Mouse (Mus musculus) limb, embryonic 13.5 days (tissue): ENCODE measurements around the gene 2810006K23Rik. TPM values are rescaled to one million over a fixed set of nuclear protein-coding genes. Genes with fewer than 3 reads are reported as not detected.
A peak's percentile ranks its signal among the peaks of the same experiment; 100 is the strongest.
"Not testable (repeated sequence)": the region's sequence is repeated elsewhere in the genome, so short reads cannot be mapped to it uniquely, and the experiment has no call there.

Source experiments
- ATAC-seq: fragments of 200-750 bp; cut with Nextera tagmentation; 2 replicates; pipeline ENCODE4 v1.8.0; 2017; ENCODE audit warnings: low read depth, moderate number of reproducible peaks, moderate TSS enrichment; ENCODE audit not compliant: low FRiP score
- H3K27ac ChIP-seq: fragments of 300-500 bp; sonication (generic); 2 replicates; pipeline ENCODE4 v1.5.1; 2015; ENCODE audit warnings: inconsistent platforms, mild to moderate bottlenecking, moderate library complexity
- H3K27me3 ChIP-seq: fragments of 300-500 bp; sonication (generic); 2 replicates; pipeline ENCODE4 v1.6.1; 2015; ENCODE audit warnings: mild to moderate bottlenecking, inconsistent platforms
- H3K36me3 ChIP-seq: fragments of 300-500 bp; sonication (generic); 2 replicates; pipeline ENCODE4 v1.6.1; 2015; ENCODE audit warnings: inconsistent platforms, mild to moderate bottlenecking, moderate library complexity
- H3K4me1 ChIP-seq: fragments of 300-500 bp; sonication (generic); 2 replicates; pipeline ENCODE4 v1.6.1; 2015; ENCODE audit warnings: inconsistent platforms
- H3K4me2 ChIP-seq: fragments of 300-500 bp; sonication (generic); replicated peaks from 2 replicates; pipeline ENCODE4 v1.6.1; 2015; ENCODE audit warnings: inconsistent platforms, mild to moderate bottlenecking, moderate library complexity
- H3K4me3 ChIP-seq: fragments of 300-500 bp; sonication (generic); 2 replicates; pipeline ENCODE4 v1.5.1; 2015; ENCODE audit warnings: moderate library complexity, mild to moderate bottlenecking, inconsistent platforms
- H3K9ac ChIP-seq: fragments of 300-500 bp; sonication (generic); 2 replicates; pipeline ENCODE4 v1.6.1; 2015; ENCODE audit warnings: mild to moderate bottlenecking, inconsistent platforms
- H3K9me3 ChIP-seq: fragments of 300-500 bp; sonication (generic); 2 replicates; pipeline ENCODE4 v1.6.1; 2016; ENCODE audit warnings: inconsistent platforms
- WGBS: fragments of 180-500 bp; shearing (Covaris S2); methylation state at CpG from one replicate; pipeline ENCODE4 v1.1.7; 2015; 5-methylcytosine and 5-hydroxymethylcytosine counted together
- polyA plus RNA-seq: library from polyadenylated mRNA; unstranded; fragments of >200 nt; fragmentation: Nextera tagmentation; extraction: Ambion mirVana; gene quantifications from 2 replicates; pipeline ENCODE4 v1.2.1, GENCODE M21; 2015

Gene 2810006K23Rik
- 16.2 and 16.3 TPM in 2 replicates for polyA plus RNA-seq

DNA sequence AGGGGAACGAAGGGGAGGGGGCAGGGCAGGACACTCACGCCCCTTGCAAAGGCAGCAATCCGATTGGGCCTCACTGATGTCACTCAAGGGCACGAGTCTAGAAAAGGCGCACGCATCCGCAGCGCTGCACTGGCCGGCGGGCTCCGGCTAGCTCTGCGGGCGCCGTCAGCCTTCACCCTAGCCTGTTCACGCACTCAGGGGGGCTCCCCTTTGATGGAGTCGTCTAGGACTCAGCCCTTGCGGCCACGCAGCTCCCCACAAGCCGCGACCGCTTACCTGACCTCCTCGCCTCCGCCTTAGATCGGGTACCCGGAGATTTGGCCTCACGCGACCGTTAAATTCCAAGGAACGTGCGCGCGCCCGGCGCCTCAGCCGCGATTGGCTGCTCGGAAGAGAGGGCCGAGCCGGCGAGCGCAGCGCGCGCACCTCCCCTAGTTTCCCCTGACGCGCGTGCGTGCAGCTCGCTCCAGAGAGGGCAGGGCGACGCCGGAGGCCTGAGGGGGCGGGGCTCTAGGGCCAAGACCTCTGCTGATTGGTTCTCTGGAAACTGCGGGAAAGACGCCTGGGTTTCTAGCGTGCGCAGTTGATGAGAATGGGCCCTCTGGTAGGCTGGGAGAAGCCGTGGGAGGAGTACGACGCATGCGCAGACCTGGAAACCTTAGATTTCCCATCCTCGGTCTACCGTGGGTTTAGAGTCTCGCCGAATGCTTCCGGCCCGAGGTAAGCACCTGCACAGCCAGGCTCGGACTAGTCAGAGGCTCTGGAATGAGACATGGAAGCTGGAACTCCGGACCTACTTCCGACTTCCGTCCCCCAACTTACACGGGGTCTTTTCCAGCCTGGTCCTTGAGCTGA, at the start of gene 2810006K23Rik, which contains the start of gene Mphosph9:
TSS of gene 2810006K23Rik (plus strand) at position 580 of the 855 bp plus-strand sequence.
TSS of gene Mphosph9 (minus strand) at position 463 of the 855 bp plus-strand sequence.
- H3K27ac ChIP-seq: peak within 1 kb of the TSS; percentile 95
- H3K9me3 ChIP-seq: no peaks in the 10 kb centered on the region
- ATAC-seq: peak; percentile 98
- H3K4me3 ChIP-seq: peak within 1 kb of the TSS; percentile 69
- peak within 1 kb of the TSS; percentile 90 for H3K4me2 ChIP-seq
- peaks cover 15% of the 10 kb centered on the region for H3K36me3 ChIP-seq
- no peaks in the 10 kb centered on the region for H3K27me3 ChIP-seq
- peaks cover 14% of the 10 kb centered on the region for H3K4me1 ChIP-seq
- peak within 1 kb of the TSS; percentile 81 for H3K9ac ChIP-seq
- WGBS: under 1% methylated on average over 72 of the region's 72 CpGs

DNA sequence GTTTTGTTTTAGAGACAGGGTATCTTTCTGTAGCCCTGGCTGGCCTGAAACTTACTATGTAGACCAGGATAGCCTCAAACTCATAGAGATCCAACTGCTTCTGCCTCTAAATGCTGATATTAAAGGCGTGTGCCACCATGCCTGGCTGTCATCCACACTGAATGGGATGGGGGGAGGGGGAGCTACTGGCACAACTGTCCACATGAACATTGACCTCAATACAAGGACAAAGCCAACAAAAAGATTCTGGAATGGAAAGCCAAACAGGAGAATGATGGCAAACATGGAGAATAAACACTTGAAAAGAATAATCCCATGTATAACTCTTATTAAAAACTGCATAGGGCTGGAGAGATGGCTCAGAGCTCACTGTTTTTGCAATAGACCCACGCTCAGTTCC, 45.0 kb upstream of the 2810006K23Rik start:
- H3K4me1 ChIP-seq: no peaks in the 10 kb centered on the region
- peaks cover 84% of the 10 kb centered on the region for H3K36me3 ChIP-seq
- no peak overlapping the region for H3K9ac ChIP-seq
- WGBS: 78% methylated on average over 2 of the region's 2 CpGs
- H3K27ac ChIP-seq: no peak overlapping the region
- H3K4me2 ChIP-seq: no peak overlapping the region
- H3K4me3 ChIP-seq: no peak overlapping the region
- no peak for ATAC-seq
- no peaks in the 10 kb centered on the region for H3K27me3 ChIP-seq
- peaks cover 2% of the 10 kb centered on the region; the same call in 1 of the 2 replicates for H3K9me3 ChIP-seq

DNA sequence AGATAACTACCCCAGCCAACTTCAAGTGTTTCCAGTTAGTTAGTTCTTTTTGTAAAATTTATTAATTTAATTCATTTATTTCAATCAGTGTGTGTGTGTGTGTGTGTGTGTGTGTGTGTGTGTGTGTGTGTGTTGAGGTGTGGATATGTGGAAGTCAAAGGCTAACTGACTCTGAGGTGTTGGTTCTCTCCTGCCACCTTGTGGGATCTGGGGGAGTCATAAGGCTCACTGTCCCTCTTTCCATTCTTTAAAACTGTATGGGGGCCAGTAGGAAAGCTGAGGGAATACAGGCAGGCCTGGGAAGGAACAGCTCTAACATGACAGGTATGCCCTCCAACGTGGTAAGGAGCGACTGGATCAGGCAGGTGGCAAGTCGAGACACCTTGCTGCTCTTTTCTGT, 43.6 kb upstream of the 2810006K23Rik start:
- Histone ChIP-seq H3K27me3 (no peaks in the 10 kb centered on the region), H3K4me3 (no peak overlapping the region), H3K4me1 (no peaks in the 10 kb centered on the region), H3K36me3 (peaks cover 84% of the 10 kb centered on the region), H3K9ac (no peak overlapping the region), H3K27ac (no peak overlapping the region), H3K9me3 (peaks cover 4% of the 10 kb centered on the region; the same call in 1 of the 2 replicates), H3K4me2 (no peak overlapping the region)
- ATAC-seq: no peak
- WGBS: 63% methylated on average over 3 of the region's 3 CpGs

DNA sequence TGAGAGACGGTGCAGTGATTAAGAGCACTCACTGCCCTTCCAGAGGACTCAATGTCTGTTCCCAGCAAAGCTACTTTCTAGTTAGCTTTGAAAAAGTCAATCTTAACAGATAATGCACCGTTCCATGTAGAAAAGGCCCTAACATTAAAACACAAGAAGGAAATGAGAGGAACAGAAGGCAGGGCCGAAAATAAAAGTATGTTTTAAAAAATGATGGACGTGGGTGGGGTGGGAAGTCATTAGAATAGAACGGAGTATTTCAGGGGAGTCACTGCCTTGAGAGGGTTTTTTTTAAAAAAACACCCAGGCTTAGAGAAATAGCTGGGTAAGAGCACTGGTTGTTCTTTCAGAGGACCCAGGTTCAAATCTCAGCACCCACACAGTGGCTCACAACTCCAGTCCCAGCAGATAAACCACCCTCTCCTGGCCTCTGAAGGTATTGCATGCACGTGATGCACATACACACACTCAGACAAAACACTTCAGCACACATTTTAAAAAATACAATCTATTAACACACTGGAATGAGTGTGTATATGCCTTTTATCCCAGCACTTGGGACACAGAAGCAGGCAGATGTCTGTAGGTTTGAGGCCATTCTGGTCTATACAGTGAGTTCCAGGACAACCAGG, 40.2 kb upstream of the 2810006K23Rik start:
- Histone ChIP-seq H3K4me2 (no peak overlapping the region), H3K9ac (no peak overlapping the region), H3K36me3 (peaks cover 83% of the 10 kb centered on the region), H3K4me1 (no peaks in the 10 kb centered on the region), H3K4me3 (no peak overlapping the region), H3K9me3 (peaks cover 4% of the 10 kb centered on the region; the same call in 1 of the 2 replicates), H3K27ac (no peak overlapping the region), H3K27me3 (no peaks in the 10 kb centered on the region)
- ATAC-seq: no peak
- 94% methylated on average over 6 of the region's 6 CpGs for WGBS

DNA sequence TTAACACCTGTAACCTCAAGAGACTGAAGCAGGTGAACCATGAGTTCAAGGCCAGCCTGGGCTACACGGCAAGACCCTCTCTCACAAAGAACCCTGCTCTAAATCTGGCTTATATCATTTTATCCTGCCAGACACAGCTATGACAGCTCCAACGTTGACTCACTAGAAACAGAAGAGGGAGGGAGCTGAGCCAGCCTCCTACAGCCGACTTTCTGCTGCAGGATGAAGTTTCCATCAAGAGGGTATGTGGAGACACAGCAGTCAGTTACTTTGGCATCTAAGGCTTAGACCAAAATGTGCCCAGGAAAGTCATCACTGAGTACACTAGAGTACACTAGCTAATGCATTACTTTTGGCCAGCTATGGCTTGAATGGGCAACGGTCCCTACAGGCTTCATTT, 37.7 kb upstream of the 2810006K23Rik start:
- Histone ChIP-seq H3K4me2 (no peak overlapping the region), H3K27me3 (no peaks in the 10 kb centered on the region), H3K9ac (no peak overlapping the region), H3K4me1 (no peaks in the 10 kb centered on the region), H3K4me3 (no peak overlapping the region), H3K27ac (no peak overlapping the region), H3K36me3 (peaks cover 94% of the 10 kb centered on the region), H3K9me3 (peaks cover 4% of the 10 kb centered on the region; the same call in 1 of the 2 replicates)
- 88% methylated on average over 4 of the region's 4 CpGs for WGBS
- no peak for ATAC-seq

DNA sequence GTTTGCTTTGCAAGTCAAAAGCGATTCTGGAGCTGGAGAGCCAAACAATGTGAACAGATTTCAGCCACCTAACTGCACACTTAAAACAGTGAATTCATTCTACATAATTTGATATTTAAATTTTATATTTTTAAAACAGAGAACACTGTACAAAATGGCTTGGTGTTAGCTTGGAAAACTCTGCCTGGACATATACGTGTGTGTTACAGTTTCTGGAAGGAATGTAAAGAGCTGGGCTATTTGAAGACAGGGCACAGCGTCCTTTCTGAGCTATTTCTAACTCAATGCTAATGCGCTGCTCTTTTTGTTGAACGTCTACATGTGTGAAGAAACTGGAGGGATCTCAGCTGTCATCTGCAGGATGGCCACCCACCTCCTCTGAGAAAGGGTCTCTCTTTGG, 33.9 kb upstream of the 2810006K23Rik start:
- H3K27ac ChIP-seq: no peak overlapping the region
- 96% methylated on average over 5 of the region's 5 CpGs for WGBS
- H3K36me3 ChIP-seq: peaks cover 93% of the 10 kb centered on the region
- no peaks in the 10 kb centered on the region for H3K27me3 ChIP-seq
- no peak overlapping the region for H3K4me3 ChIP-seq
- no peaks in the 10 kb centered on the region for H3K4me1 ChIP-seq
- no peak overlapping the region for H3K4me2 ChIP-seq
- no peak for ATAC-seq
- H3K9me3 ChIP-seq: no peaks in the 10 kb centered on the region
- H3K9ac ChIP-seq: no peak overlapping the region

DNA sequence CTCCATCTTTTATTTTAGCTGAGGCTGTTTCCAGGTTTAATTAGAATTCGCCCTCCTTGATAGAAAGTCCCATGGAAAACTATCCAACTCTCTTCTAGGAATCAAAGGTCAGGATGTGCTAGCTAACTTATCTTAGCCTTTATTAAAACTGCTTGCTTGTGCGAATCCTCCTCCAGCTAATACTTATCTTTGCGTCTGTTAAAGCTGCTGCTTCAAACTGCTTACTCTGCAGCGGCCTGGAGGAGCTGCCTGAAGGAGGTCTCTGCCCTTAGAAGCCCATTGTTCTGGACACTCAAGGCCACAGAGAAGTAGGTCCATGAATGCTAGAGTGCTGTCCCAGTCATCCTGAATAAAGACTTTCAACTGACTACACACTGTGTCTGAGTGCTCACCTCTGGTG, 31.4 kb upstream of the 2810006K23Rik start:
- Histone ChIP-seq H3K9ac (no peak overlapping the region), H3K4me1 (no peaks in the 10 kb centered on the region), H3K4me2 (no peak overlapping the region), H3K27me3 (no peaks in the 10 kb centered on the region), H3K27ac (no peak overlapping the region), H3K9me3 (no peaks in the 10 kb centered on the region), H3K36me3 (peaks cover 83% of the 10 kb centered on the region), H3K4me3 (no peak overlapping the region)
- ATAC-seq: no peak
- WGBS: 96% methylated on average over 4 of the region's 4 CpGs

DNA sequence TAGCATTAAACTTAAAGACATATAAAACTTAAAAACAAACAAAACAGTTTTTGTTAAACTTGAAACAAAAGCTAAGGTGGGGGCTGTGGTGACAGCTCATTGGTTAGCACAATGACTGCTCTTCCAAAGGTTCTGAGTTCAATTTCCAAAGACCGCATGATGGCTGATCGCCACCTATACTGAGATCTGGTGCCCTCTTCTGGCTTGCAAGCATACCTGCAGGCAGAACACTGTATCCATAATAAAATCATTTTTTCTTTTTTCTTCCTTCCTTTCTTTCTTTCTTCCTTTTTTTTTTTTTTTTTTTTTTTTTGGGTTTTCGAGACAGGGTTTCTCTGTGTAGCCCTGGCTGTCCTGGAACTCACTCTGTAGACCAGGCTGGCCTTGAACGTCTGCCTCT, 28.6 kb upstream of the 2810006K23Rik start:
- not testable (repeated sequence) for ATAC-seq
- WGBS: 66% methylated on average over 4 of the region's 4 CpGs

DNA sequence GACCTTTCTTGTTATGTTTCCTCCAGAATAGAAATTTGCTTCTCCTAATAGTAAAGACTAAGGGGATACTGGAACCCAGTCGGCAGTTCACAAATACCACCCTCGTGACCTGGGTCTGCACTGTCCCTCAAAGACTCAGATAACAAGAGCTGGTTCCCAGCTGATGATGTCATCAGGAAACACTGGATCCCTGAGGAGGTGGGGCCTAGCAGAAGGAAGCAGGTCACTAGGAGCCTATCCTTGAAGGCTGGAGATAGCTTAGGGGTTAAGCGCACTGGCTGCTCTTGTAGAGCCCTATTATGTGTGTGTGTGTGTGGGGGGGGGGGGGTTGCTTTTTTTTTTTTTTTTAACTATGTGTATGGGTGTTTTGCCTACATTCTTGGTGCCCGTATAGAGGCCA, 27.8 kb upstream of the 2810006K23Rik start:
- peaks cover 73% of the 10 kb centered on the region for H3K36me3 ChIP-seq
- ATAC-seq: no peak
- 73% methylated on average over 4 of the region's 4 CpGs for WGBS

More for the DNA sequence above, 28.6 kb upstream of the 2810006K23Rik start:
- H3K9ac ChIP-seq, H3K4me3 ChIP-seq, H3K9me3 ChIP-seq, H3K27ac ChIP-seq, H3K27me3 ChIP-seq, H3K4me2 ChIP-seq, H3K4me1 ChIP-seq: not testable (repeated sequence)
- peaks cover 75% of the 10 kb centered on the region for H3K36me3 ChIP-seq

DNA sequence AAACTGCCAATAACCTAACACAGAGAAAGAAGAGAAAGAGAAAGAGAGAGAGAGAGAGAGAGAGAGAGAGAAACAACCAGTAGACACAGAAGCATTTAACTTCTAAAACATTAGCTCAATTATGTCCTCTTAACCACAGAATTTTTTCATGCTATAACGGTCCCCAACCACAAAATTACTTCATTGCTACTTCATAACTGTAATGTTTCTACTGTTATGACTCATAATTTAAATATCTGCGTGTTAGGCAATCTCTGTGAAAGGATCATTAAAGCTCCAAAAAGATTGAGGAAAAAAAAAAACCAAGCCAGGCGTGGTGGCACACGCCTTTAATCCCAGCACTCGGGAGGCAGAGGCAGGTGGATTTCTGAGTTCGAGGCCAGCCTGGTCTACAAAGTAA, 25.0 kb upstream of the 2810006K23Rik start:
- H3K4me1 ChIP-seq, H3K4me2 ChIP-seq, ATAC-seq, H3K9me3 ChIP-seq, H3K27me3 ChIP-seq, H3K4me3 ChIP-seq, H3K27ac ChIP-seq, H3K9ac ChIP-seq: not testable (repeated sequence)
- 89% methylated on average over 6 of the region's 6 CpGs for WGBS
- H3K36me3 ChIP-seq: peaks cover 73% of the 10 kb centered on the region

More for the DNA sequence above, 27.8 kb upstream of the 2810006K23Rik start:
- H3K4me2 ChIP-seq: no peak overlapping the region
- H3K4me3 ChIP-seq: no peak overlapping the region
- no peaks in the 10 kb centered on the region for H3K4me1 ChIP-seq
- no peaks in the 10 kb centered on the region for H3K9me3 ChIP-seq
- H3K9ac ChIP-seq: no peak overlapping the region
- H3K27ac ChIP-seq: no peak overlapping the region
- no peaks in the 10 kb centered on the region for H3K27me3 ChIP-seq

DNA sequence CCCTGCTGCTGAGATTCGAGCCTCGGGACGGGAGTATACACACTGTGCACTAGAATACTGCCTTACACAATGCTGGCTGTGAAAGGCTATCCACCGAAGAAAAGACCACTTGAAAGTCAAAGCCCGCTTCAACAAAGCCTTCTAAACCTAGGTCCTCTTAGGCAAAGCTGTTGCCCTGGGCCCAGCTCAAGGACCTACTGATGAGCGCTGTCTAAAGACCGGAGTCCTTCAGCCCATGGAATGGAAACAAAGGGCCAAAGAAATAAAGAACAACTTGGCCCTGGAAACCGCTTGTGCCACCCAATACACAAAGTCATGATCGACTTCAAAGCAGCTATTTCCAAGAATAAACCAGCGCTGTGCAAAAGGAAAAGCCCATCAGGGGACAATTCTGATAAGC, 18.7 kb upstream of the 2810006K23Rik start:
- ATAC-seq: no peak
- WGBS: 96% methylated on average over 10 of the region's 10 CpGs

DNA sequence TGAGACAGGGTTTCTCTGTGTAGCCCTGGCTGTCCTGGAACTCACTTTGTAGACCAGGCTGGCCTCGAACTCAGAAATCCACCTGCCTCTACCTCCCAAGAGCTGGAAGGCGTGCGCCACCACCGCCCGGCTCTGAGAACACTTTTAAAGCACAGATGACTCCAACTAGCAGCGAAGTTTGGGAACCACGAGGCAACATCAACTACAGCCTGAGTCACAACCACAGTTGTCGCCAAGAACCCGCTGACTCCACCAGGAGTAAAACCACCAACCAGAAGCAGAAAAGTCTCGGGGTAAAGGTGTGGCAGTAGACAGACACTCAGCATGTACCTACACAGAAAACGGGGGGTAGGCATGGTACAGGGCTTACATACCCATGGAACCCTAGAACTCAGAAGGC, 17.8 kb upstream of the 2810006K23Rik start:
- H3K9me3 ChIP-seq: peaks cover 6% of the 10 kb centered on the region
- H3K27me3 ChIP-seq: no peaks in the 10 kb centered on the region
- peaks cover 88% of the 10 kb centered on the region for H3K36me3 ChIP-seq
- no peak overlapping the region for H3K27ac ChIP-seq
- no peaks in the 10 kb centered on the region for H3K4me1 ChIP-seq
- no peak overlapping the region for H3K4me2 ChIP-seq
- 96% methylated on average over 11 of the region's 11 CpGs for WGBS
- ATAC-seq: no peak
- no peak overlapping the region for H3K4me3 ChIP-seq
- H3K9ac ChIP-seq: no peak overlapping the region

More for the DNA sequence above, 18.7 kb upstream of the 2810006K23Rik start:
- Histone ChIP-seq H3K9me3 (peaks cover 6% of the 10 kb centered on the region), H3K27me3 (no peaks in the 10 kb centered on the region), H3K27ac (no peak overlapping the region), H3K36me3 (peaks cover 82% of the 10 kb centered on the region), H3K4me2 (no peak overlapping the region), H3K9ac (no peak overlapping the region), H3K4me3 (no peak overlapping the region), H3K4me1 (no peaks in the 10 kb centered on the region)
